Mouse (Mus musculus) adrenal gland, postnatal 10 days (tissue): ENCODE data around the gene Ankrd24. TPM values are rescaled to one million over a fixed set of nuclear protein-coding genes. Genes with fewer than 3 reads are reported as not detected.
"Not testable (repeated sequence)": the region's sequence is repeated elsewhere in the genome, so short reads cannot be mapped to it uniquely, and the experiment has no call there.

Experiments used
- DNase-seq: peaks from one replicate; pipeline ENCODE4 v3.0.0; 2021; ENCODE audit warnings: mixed read lengths
- total RNA-seq, 2 experiments: library from RNA; stranded (reverse); gene quantifications; 2 replicates each; pipeline ENCODE4 v1.2.3; 2021

Gene Ankrd24
- total RNA-seq, 2 experiments from 2014 or later = 15.2 to 26.7 TPM

GRCm38 (mm10) chr10:81644162-81644561 is 15.8 kb downstream of the Ankrd24 start:
- no peak for DNase-seq

GRCm38 (mm10) chr10:81644716-81645115 is 16.4 kb downstream of the Ankrd24 start:
- no peak for DNase-seq

GRCm38 (mm10) chr10:81645391-81645790 is 17.1 kb downstream of the Ankrd24 start:
- no peak for DNase-seq

GRCm38 (mm10) chr10:81646015-81646555 is 17.7 kb downstream of the Ankrd24 start:
- DNase-seq = peak; percentile 64

- peak; percentile 89 for DNase-seq
These were observed 20.7 kb downstream of the Ankrd24 start, which contains the start of gene Gm10778 for GRCm38 (mm10) chr10:81648803-81649775. Gene Gm10778 (plus strand): TSS chr10:81649059.

GRCm38 (mm10) chr10:81655178-81655577 is 26.8 kb downstream of the Ankrd24 start:
- DNase-seq = peak; percentile 0

- DNase-seq = no peak
These were observed 27.8 kb downstream of the Ankrd24 start for GRCm38 (mm10) chr10:81656174-81656573.

GRCm38 (mm10) chr10:81687114-81687513 is 58.8 kb downstream of the Ankrd24 start:
- not testable (repeated sequence) for DNase-seq

Other genes with a start within 250 kb of the Ankrd24 start
- 10 to 100 TPM; 52.8 to 54.2 TPM for gene Dohh, start 244.1 kb upstream of the Ankrd24 start, total RNA-seq
- 1 to 10 TPM; 1.1 to 1.6 TPM for gene Gm48551, start 244.1 kb upstream of the Ankrd24 start, total RNA-seq
- gene Gm48552, start 239.5 kb upstream of the Ankrd24 start, total RNA-seq = 1 to 10 TPM in 1 of 2 experiments, under 1 TPM in 1; 0.45 to 1.9 TPM
- gene Smim24, start 235.5 kb upstream of the Ankrd24 start, total RNA-seq = 1 to 10 TPM; 1.2 to 1.6 TPM
- 100 to 1,000 TPM in 1 of 2 experiments, 10 to 100 TPM in 1; 99.9 to 129 TPM for gene Nfic, start 172.9 kb upstream of the Ankrd24 start, total RNA-seq
- 1 to 10 TPM in 1 of 2 experiments, under 1 TPM in 1; 0.84 to 2.2 TPM for gene Celf5, start 145.8 kb upstream of the Ankrd24 start, total RNA-seq
- gene Ncln, start 132.1 kb upstream of the Ankrd24 start, total RNA-seq = 10 to 100 TPM; 90.9 to 93.8 TPM
- gene S1pr4, start 128.4 kb upstream of the Ankrd24 start, total RNA-seq = 1 to 10 TPM; 2.9 TPM
- gene Gna15, start 104.3 kb upstream of the Ankrd24 start, total RNA-seq = 1 to 10 TPM in 1 of 2 experiments, under 1 TPM in 1; 0.66 to 1.1 TPM
- gene Gna11, start 83.3 kb upstream of the Ankrd24 start, total RNA-seq = 10 to 100 TPM; 63.8 to 72.7 TPM
- gene Aes, start 69.1 kb upstream of the Ankrd24 start, total RNA-seq = 100 to 1,000 TPM; 541 to 611 TPM
- 10 to 100 TPM; 10.9 to 18.1 TPM for gene Tle2, start 54.0 kb upstream of the Ankrd24 start, total RNA-seq
- 10 to 100 TPM in 1 of 2 experiments, 1 to 10 TPM in 1; 8.7 to 10.8 TPM for gene Tle6, start 27.5 kb upstream of the Ankrd24 start, total RNA-seq
- 1 to 10 TPM; 1.1 to 1.8 TPM for gene BC025920, start 22.3 kb upstream of the Ankrd24 start, total RNA-seq
- 10 to 100 TPM; 17.3 to 24.7 TPM for gene Sirt6, start 743 bp upstream of the Ankrd24 start, total RNA-seq
- 1 to 10 TPM; 2.8 to 3.2 TPM for gene Gm10778, start 20.5 kb downstream of the Ankrd24 start, total RNA-seq
- gene Zfp433, start 76.3 kb downstream of the Ankrd24 start, total RNA-seq = 1 to 10 TPM; 5.6 to 8.6 TPM
- 1 to 10 TPM; 2.1 to 3.4 TPM for gene Gm3055, start 142.6 kb downstream of the Ankrd24 start, total RNA-seq
- gene Gm4767, start 183.6 kb downstream of the Ankrd24 start, total RNA-seq = 1 to 10 TPM; 1.7 to 3.2 TPM
- 1 to 10 TPM; 1.7 to 2.9 TPM for gene Gm32687, start 235.4 kb downstream of the Ankrd24 start, total RNA-seq